In genomic region chr3:90083034-90083433, GRCm38 (mm10) we compare ENCODE assay signal across 8 mouse cellular contexts. TPM values are rescaled to one million over a fixed set of nuclear protein-coding genes. Genes with fewer than 3 reads are reported as not detected.
DNase-seq lines count a peak whose midpoint lies in the region; ATAC-seq and TF ChIP-seq lines count a peak whose summit lies in the region.

No protein-coding gene starts in this region.

- peak overlapping the region; percentile 83 for H3K27ac ChIP-seq in liver, adult 2 months (replicated peaks; ENCODE audit: insufficient read depth, low read depth, low read length)
- no peak overlapping the region for H3K27ac ChIP-seq in hindbrain, embryonic 11.5 days (ENCODE audit: low read depth, low read length)
- peak overlapping the region; percentile 99 for H3K27ac ChIP-seq in lung, embryonic 15.5 days
- H3K27ac ChIP-seq in stomach, embryonic 15.5 days, result peak overlapping the region; percentile 77

- no peak overlapping the region for H3K4me2 ChIP-seq in hindbrain, embryonic 11.5 days (replicated peaks; ENCODE audit: low read depth, low read length)
- peak overlapping the region; percentile 71 for H3K4me2 ChIP-seq in lung, embryonic 15.5 days
- H3K4me2 ChIP-seq in stomach, embryonic 15.5 days, result peak overlapping the region; percentile 74

- no peaks in the 10 kb centered on the region for H3K27me3 ChIP-seq in liver, adult 2 months (ENCODE audit: control insufficient read depth, insufficient read depth, low read length)
- H3K27me3 ChIP-seq in hindbrain, embryonic 11.5 days (ENCODE audit: control insufficient read depth, insufficient read depth, low read length), result no peaks in the 10 kb centered on the region
- no peaks in the 10 kb centered on the region for H3K27me3 ChIP-seq in lung, embryonic 15.5 days
- no peaks in the 10 kb centered on the region for H3K27me3 ChIP-seq in stomach, embryonic 15.5 days (replicated peaks)

- ATAC-seq in hindbrain, embryonic 11.5 days (ENCODE audit: low FRiP score), result no peak
- ATAC-seq in lung, embryonic 15.5 days (ENCODE audit: borderline replicate concordance, extremely low read depth, low FRiP score, low TSS enrichment), result no peak
- no peak; the same call in 1 of the 2 replicates for ATAC-seq in stomach, embryonic 15.5 days (ENCODE audit: insufficient read depth, low FRiP score, low read depth)

- peaks cover 38% of the 10 kb centered on the region for H3K4me1 ChIP-seq in liver, adult 2 months (ENCODE audit: control insufficient read depth, insufficient read depth, low read length)
- H3K4me1 ChIP-seq in hindbrain, embryonic 11.5 days (replicated peaks; ENCODE audit: control insufficient read depth, insufficient read depth, low read length), result peaks cover 2% of the 10 kb centered on the region; the same call in 1 of the 2 replicates
- H3K4me1 ChIP-seq in lung, embryonic 15.5 days, result peaks cover 60% of the 10 kb centered on the region
- peaks cover 52% of the 10 kb centered on the region for H3K4me1 ChIP-seq in stomach, embryonic 15.5 days

- WGBS in liver, adult 2 months, result 5% methylated on average over 5 of the region's 5 CpGs
- 71% methylated on average over 5 of the region's 5 CpGs for WGBS in hindbrain, embryonic 11.5 days
- 22% methylated on average over 5 of the region's 5 CpGs for WGBS in lung, embryonic 15.5 days
- WGBS in stomach, embryonic 15.5 days, result 39% methylated on average over 5 of the region's 5 CpGs

- peak overlapping the region; percentile 17; the same call in 1 of the 2 replicates for H3K4me3 ChIP-seq in liver, adult 2 months (ENCODE audit: insufficient read depth, low read depth, low read length)
- no peak overlapping the region for H3K4me3 ChIP-seq in hindbrain, embryonic 11.5 days (ENCODE audit: low read depth, low read length)
- peak overlapping the region; percentile 9 for H3K4me3 ChIP-seq in lung, embryonic 15.5 days
- peak overlapping the region; percentile 3; the same call in 1 of the 2 replicates for H3K4me3 ChIP-seq in stomach, embryonic 15.5 days (replicated peaks)

- H3K9ac ChIP-seq in liver, adult 2 months (ENCODE audit: low read depth, low read length), result peak overlapping the region; percentile 23
- peak overlapping the region; percentile 25; the same call in 1 of the 2 replicates for H3K9ac ChIP-seq in hindbrain, embryonic 11.5 days (ENCODE audit: low read depth, low read length)
- no peak overlapping the region; the same call in 1 of the 2 replicates for H3K9ac ChIP-seq in lung, embryonic 15.5 days
- no peak overlapping the region for H3K9ac ChIP-seq in stomach, embryonic 15.5 days

- H3K36me3 ChIP-seq in liver, adult 2 months (ENCODE audit: control insufficient read depth, insufficient read depth, low read length), result peaks cover 11% of the 10 kb centered on the region
- H3K36me3 ChIP-seq in hindbrain, embryonic 11.5 days (ENCODE audit: control insufficient read depth, insufficient read depth, low read length), result no peaks in the 10 kb centered on the region; the same call in 1 of the 2 replicates
- peaks cover 21% of the 10 kb centered on the region for H3K36me3 ChIP-seq in lung, embryonic 15.5 days
- H3K36me3 ChIP-seq in stomach, embryonic 15.5 days, result peaks cover 10% of the 10 kb centered on the region

- no peaks in the 10 kb centered on the region for H3K9me3 ChIP-seq in hindbrain, embryonic 11.5 days (ENCODE audit: control insufficient read depth, low read length)
- no peaks in the 10 kb centered on the region for H3K9me3 ChIP-seq in lung, embryonic 15.5 days
- H3K9me3 ChIP-seq in stomach, embryonic 15.5 days, result no peaks in the 10 kb centered on the region

- peaks cover 25% of the 10 kb centered on the region; the same call in 1 of the 2 replicates for H3K79me2 ChIP-seq in liver, adult 2 months (ENCODE audit: control insufficient read depth, insufficient read depth, low read length)

- TF ChIP-seq CTCF in liver, adult 2 months (IDR thresholded peaks at IDR 0.05; ENCODE audit: low read depth, low read length), result no peak

- DNase-seq in adrenal gland, adult (ENCODE audit: inconsistent age in 2 of 2, low spot score in 1 of 2), result peak; percentile 47 to 86
- no peak for DNase-seq in adrenal gland, postnatal 25 days
- DNase-seq in liver, adult 2 months (ENCODE audit: extremely low read depth, low read depth, low spot score), result peak; percentile 72
- no peak for DNase-seq in liver
- no peak for DNase-seq in hindbrain, embryonic 11.5 days (ENCODE audit: low spot score)
- DNase-seq in frontal cortex, postnatal 25 days (ENCODE audit: low spot score in 2 of 2), result no peak

- TF ChIP-seq POLR2A in liver, adult 2 months (IDR thresholded peaks at IDR 0.05; ENCODE audit: extremely low read depth, insufficient read depth, low read length), result no peak

RNA-seq across cellular contexts. Expression of gene Tpm3, which starts 10.6 kb away (rescaled TPM):
- 178 and 198 TPM in 2 replicates for total RNA-seq in adrenal gland, postnatal 25 days (2021)
- total RNA-seq in liver, adult 2 months (2014; rRNA removed), result 53.4 and 56.2 TPM in 2 replicates
- polyA plus RNA-seq in liver, adult 2 months (2012; rRNA removed), result 36.4 and 43.0 TPM in 2 replicates
- 558 and 580 TPM in 2 replicates for polyA plus RNA-seq in hindbrain, embryonic 11.5 days (2014; fragmentation: Nextera tagmentation; extraction: Ambion mirVana)
- 637 and 683 TPM in 2 replicates for polyA plus RNA-seq in lung, embryonic 15.5 days (2015; fragmentation: Nextera tagmentation; extraction: Ambion mirVana)
- 505 and 543 TPM in 2 replicates for polyA plus RNA-seq in stomach, embryonic 15.5 days (2015; fragmentation: Nextera tagmentation; extraction: Ambion mirVana)

RNA-seq across cellular contexts. Expression of gene Nup210l, which starts 20.9 kb away (rescaled TPM):
- 0.55 and 0.71 TPM in 2 replicates for total RNA-seq in adrenal gland, postnatal 25 days (2021)
- 0.07 and 0.09 TPM in 2 replicates for total RNA-seq in liver, adult 2 months (2014; rRNA removed)
- polyA plus RNA-seq in liver, adult 2 months (2012; rRNA removed), result 0.01 and 0.02 TPM in 2 replicates
- polyA plus RNA-seq in hindbrain, embryonic 11.5 days (2014; fragmentation: Nextera tagmentation; extraction: Ambion mirVana), result 0.32 and 0.66 TPM in 2 replicates
- 0.37 and 0.40 TPM in 2 replicates for polyA plus RNA-seq in lung, embryonic 15.5 days (2015; fragmentation: Nextera tagmentation; extraction: Ambion mirVana)
- polyA plus RNA-seq in stomach, embryonic 15.5 days (2015; fragmentation: Nextera tagmentation; extraction: Ambion mirVana), result 0.19 and 0.27 TPM in 2 replicates

RNA-seq across cellular contexts. Expression of gene Ubap2l, which starts 30.6 kb away (rescaled TPM):
- 158 and 190 TPM in 2 replicates for total RNA-seq in adrenal gland, postnatal 25 days (2021)
- total RNA-seq in liver, adult 2 months (2014; rRNA removed), result 32.6 and 36.5 TPM in 2 replicates
- 37.7 and 46.3 TPM in 2 replicates for polyA plus RNA-seq in liver, adult 2 months (2012; rRNA removed)
- polyA plus RNA-seq in hindbrain, embryonic 11.5 days (2014; fragmentation: Nextera tagmentation; extraction: Ambion mirVana), result 203 and 230 TPM in 2 replicates
- 153 and 157 TPM in 2 replicates for polyA plus RNA-seq in lung, embryonic 15.5 days (2015; fragmentation: Nextera tagmentation; extraction: Ambion mirVana)
- polyA plus RNA-seq in stomach, embryonic 15.5 days (2015; fragmentation: Nextera tagmentation; extraction: Ambion mirVana), result 170 and 189 TPM in 2 replicates

RNA-seq across cellular contexts. Expression of gene 4933434E20Rik, which starts 31.6 kb away (rescaled TPM):
- total RNA-seq in adrenal gland, postnatal 25 days (2021), result 77.0 and 90.3 TPM in 2 replicates
- 64.7 and 67.9 TPM in 2 replicates for total RNA-seq in liver, adult 2 months (2014; rRNA removed)
- 23.4 and 24.2 TPM in 2 replicates for polyA plus RNA-seq in liver, adult 2 months (2012; rRNA removed)
- 223 and 230 TPM in 2 replicates for polyA plus RNA-seq in hindbrain, embryonic 11.5 days (2014; fragmentation: Nextera tagmentation; extraction: Ambion mirVana)
- 142 and 154 TPM in 2 replicates for polyA plus RNA-seq in lung, embryonic 15.5 days (2015; fragmentation: Nextera tagmentation; extraction: Ambion mirVana)
- 163 and 166 TPM in 2 replicates for polyA plus RNA-seq in stomach, embryonic 15.5 days (2015; fragmentation: Nextera tagmentation; extraction: Ambion mirVana)

Comparison
In these comparisons a context has a peak if more than half of its experiments do, and no peak if none do; other contexts are left out.
1. DNase-seq: peak in adrenal gland, adult (2 of 2) and liver, adult 2 months (single experiment); none in adrenal gland, postnatal 25 days (single experiment), liver (single experiment), hindbrain, embryonic 11.5 days (single experiment) and frontal cortex, postnatal 25 days (0 of 2).
2. H3K9ac ChIP-seq: peak in liver, adult 2 months (single experiment) and hindbrain, embryonic 11.5 days (single experiment); none in lung, embryonic 15.5 days (single experiment) and stomach, embryonic 15.5 days (single experiment).
3. RNA of gene Tpm3, which starts 10.6 kb away (polyA plus RNA-seq): 637 to 683 TPM in lung, embryonic 15.5 days, 558 to 580 TPM in hindbrain, embryonic 11.5 days and 505 to 543 TPM in stomach, embryonic 15.5 days; 36.4 to 43.0 TPM in liver, adult 2 months; every median in the first group is over 10 times any median in the second.